Mouse (Mus musculus) telencephalon, adult 2 months (tissue): ENCODE data around the gene Larp4.

Experiments used
- DNase-seq: peaks from one replicate; pipeline ENCODE4 v3.0.0-alpha.2; 2011; ENCODE audit warnings: low read depth, low spot score

Gene Larp4

GRCm38 (mm10) chr15:100057698-100058097 is 87.8 kb downstream of the Larp4 start:
- DNase-seq, result peak; percentile 69

DNA sequence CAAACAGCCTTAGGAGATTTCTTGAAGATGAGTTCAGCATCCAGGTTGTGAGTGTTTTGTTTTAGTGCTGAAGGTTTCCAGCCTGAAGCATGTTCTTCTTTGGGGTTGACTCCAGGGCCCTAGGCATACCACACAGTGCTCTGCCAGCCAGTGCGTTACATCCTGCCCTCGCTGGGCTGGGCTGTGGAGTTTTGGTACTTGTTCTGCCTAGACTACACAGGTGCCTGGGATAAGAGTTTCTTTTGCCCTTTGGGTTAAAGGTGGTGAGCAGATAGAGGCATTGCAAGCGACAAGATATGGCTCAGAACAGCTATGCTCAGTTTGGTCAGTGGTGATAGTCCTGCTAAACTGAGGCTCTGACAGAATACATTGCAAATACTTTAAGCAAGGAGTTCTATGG is 88.3 kb downstream of the Larp4 start:
- no peak for DNase-seq

- DNase-seq, result no peak
Observed at GRCm38 (mm10) chr15:100058912-100059311, 89.0 kb downstream of the Larp4 start.

GRCm38 (mm10) chr15:100059626-100060311 is 89.9 kb downstream of the Larp4 start:
- no peak for DNase-seq

DNA sequence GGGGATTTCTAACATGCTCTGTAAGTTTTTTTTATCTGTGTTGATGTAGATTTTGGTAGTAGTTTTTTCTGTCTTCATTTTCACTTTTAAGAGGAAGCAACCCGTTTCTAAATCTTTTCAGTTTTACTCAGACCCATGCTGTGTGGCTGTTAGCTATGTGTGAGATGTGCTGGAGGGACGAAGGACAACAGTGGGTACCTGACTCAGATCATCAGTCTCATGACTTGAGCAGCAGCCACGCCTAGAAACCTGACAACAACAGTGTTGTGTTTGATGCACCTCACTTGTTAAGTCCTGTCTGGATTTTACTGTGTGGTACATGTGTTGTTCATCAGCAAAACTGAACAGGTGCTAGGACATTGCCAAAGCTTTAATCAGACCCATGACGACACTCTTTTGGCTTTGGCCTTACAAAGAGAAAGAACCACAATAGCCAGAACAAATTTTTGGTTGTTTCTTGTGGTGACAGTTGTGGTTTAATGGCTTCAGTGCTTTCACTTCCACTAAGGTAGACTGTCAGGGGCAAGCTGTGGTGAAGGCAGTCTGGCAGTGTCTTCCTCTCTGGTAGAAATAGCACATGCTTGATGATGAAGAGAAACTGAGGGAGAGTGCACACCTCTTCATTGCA is 90.8 kb downstream of the Larp4 start:
- DNase-seq, result no peak

DNA sequence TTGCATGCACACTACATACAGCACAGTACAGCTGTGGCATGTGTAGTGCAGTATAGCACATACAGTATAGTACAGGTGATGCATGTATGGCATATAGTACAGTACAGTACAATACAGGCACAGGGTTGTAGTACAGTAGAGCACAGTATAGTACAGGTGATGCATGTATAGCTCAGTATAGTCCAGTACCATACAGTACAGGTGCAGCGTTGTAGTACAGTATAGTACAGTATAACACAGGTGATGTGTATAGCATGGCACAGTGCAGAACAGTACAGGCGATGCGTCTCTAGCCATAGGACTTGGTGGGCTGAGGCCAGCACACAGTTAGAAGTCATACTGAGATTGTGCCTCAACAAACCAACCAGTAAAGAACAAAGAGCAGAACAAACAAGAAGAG is 91.5 kb downstream of the Larp4 start:
- no peak for DNase-seq

DNA sequence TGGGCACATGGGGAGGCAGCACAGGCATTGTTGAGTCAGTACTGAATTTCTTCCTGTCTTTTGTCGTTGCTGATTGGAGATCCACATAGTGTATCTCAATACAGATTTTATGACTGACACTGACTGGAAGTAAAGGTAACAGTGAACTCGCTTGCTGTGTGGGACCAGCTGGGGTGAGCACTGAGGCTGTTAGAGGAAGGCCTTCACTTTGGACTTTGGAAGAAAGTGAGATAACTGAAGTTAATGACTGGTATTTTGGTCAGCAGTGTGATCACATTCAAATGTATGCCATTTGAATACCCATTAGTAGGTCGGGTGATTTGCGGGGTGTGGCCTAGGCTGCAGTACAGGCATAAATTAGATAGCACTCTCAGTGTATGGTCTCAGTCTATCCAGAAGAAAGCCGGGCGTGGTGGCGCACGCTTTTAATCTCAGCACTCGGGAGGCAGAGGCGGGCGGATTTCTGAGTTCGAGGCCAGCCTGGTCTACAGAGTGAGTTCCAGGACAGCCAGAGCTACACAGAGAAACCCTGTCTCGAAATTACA is 93.4 kb downstream of the Larp4 start:
- DNase-seq, result no peak
